Mouse (Mus musculus) heart, postnatal 0 days (tissue): ENCODE data around the gene Bola3.

Experiments used
- CTCF ChIP-seq: IDR thresholded peaks from 2 replicates; pipeline ENCODE4 v1.5.1; 2016; ENCODE audit warnings: antibody characterized with exemption, control low read depth, low read depth
- EP300 ChIP-seq: IDR thresholded peaks from 2 replicates; pipeline ENCODE4 v1.6.1; 2016; ENCODE audit warnings: antibody characterized with exemption, low read depth

DNA sequence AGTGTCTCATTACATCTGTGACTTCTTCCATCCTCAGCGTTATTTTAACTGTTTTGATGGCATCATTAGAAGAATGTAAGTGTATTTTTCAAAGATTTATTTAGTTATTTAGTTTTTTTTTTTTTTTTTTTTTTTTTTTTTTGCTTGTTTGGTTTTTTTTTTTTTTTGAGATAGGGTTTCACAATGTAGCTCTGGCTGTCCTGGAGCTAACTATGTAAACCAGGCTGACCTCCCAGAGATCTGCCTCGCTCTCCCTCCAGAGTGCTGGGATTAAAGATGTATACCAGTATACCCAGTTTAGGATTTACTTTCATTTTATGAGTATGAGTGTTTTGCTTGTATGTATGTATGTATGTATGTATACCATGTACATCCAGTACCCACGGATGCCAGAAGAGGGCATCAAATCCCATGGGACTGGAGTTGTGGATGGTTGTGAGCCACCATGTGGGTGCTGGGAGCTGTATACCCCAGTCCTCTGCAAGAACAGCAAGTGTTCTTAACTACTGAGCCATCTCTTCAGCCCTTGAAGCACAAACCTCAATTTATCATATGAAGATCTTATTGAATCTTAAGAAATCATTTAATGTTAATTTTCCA, 21.3 kb upstream of the Bola3 start:
- no peak for TF ChIP-seq EP300
- no peak for TF ChIP-seq CTCF
